17 mouse cellular contexts compared by ENCODE assay signal in the genomic region with DNA sequence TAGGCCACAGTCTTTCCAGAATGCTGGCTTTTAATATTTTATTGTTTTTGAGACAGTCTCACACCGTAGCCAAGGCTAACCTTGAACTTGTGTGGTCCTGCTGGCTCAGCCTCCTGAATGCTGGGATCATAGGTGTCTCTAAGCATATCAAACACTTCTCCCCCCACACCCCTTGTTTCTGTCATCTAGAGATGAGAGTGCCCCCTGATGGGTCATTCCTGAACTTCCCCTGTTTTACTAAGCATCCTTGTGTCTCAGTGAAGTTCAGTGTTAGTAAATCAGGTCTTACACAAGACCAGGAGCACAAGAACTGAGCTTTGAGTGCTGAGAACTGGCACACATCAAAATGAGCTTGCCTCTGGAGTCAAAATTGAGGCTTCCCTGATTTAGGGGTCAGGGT. TPM values are rescaled to one million over a fixed set of nuclear protein-coding genes. Genes with fewer than 3 reads are reported as not detected.
A peak's percentile ranks its signal among the peaks of the same experiment; 100 is the strongest.
DNase-seq lines count a peak whose midpoint lies in the region; ATAC-seq and TF ChIP-seq lines count a peak whose summit lies in the region.
"Had no signal": no experiment of that assay in that cellular context is flagged by ENCODE, and none has a peak within 500 bp of the region (broad histone marks: within the 10 kb centered on the region; RNA-seq: fewer than 3 reads in every experiment).

No protein-coding gene starts in this region.

- H3K9me3 ChIP-seq in forebrain, postnatal 0 days (ENCODE audit: low read length), result no peaks in the 10 kb centered on the region
- no peaks in the 10 kb centered on the region for H3K9me3 ChIP-seq in forebrain, embryonic 11.5 days (ENCODE audit: control insufficient read depth, low read length)
- H3K9me3 ChIP-seq in liver, embryonic 14.5 days (ENCODE audit: control insufficient read depth, low read length), result no peaks in the 10 kb centered on the region
- no peaks in the 10 kb centered on the region for H3K9me3 ChIP-seq in liver, embryonic 12.5 days (replicated peaks)
- H3K9me3 ChIP-seq in MEL (replicated peaks; ENCODE audit: insufficient read depth, low read length), result no peaks in the 10 kb centered on the region
- H3K9me3 ChIP-seq: heart, embryonic 15.5 days; kidney, embryonic 15.5 days; liver, embryonic 15.5 days; neural tube, embryonic 15.5 days had no signal

- TF ChIP-seq POLR2A in MEL (IDR thresholded peaks at IDR 0.05; ENCODE audit: control insufficient read depth in 1 of 2, insufficient read depth in 1 of 2, low read depth in 1 of 2, low read length in 2 of 2, poor library complexity in 1 of 2), result no peak

- no peak for ATAC-seq in forebrain, postnatal 0 days
- no peak for ATAC-seq in forebrain, embryonic 11.5 days (replicated peaks; ENCODE audit: low FRiP score)
- no peak for ATAC-seq in liver, embryonic 14.5 days (ENCODE audit: insufficient read depth)
- no peak for ATAC-seq in liver, embryonic 12.5 days
- ATAC-seq in frontal cortex, adult (ENCODE audit: low TSS enrichment), result no peak
- ATAC-seq: forebrain, embryonic 16.5 days had no signal

- WGBS in forebrain, postnatal 0 days, result 85% methylated on average over 1 of the region's 1 CpGs
- WGBS in forebrain, embryonic 11.5 days, result 100% methylated on average over 1 of the region's 1 CpGs
- WGBS in liver, embryonic 14.5 days (ENCODE audit: insufficient replicate concordance), result 74% methylated on average over 1 of the region's 1 CpGs
- 67% methylated on average over 1 of the region's 1 CpGs for WGBS in liver, embryonic 12.5 days (ENCODE audit: insufficient replicate concordance)

- no peak overlapping the region for H3K4me3 ChIP-seq in forebrain, postnatal 0 days (ENCODE audit: low read depth, low read length)
- H3K4me3 ChIP-seq in forebrain, embryonic 11.5 days (ENCODE audit: low read depth, low read length), result no peak overlapping the region
- H3K4me3 ChIP-seq in liver, embryonic 14.5 days (ENCODE audit: insufficient read depth in 1 of 2, low read depth in 2 of 2, low read length in 2 of 2), result no peak overlapping the region
- no peak overlapping the region for H3K4me3 ChIP-seq in liver, embryonic 12.5 days
- no peak overlapping the region for H3K4me3 ChIP-seq in MEL (ENCODE audit: control insufficient read depth in 1 of 2, insufficient read depth in 1 of 2, low read depth in 2 of 2, low read length in 2 of 2)
- H3K4me3 ChIP-seq: heart, embryonic 15.5 days; kidney, embryonic 15.5 days; liver, embryonic 15.5 days; neural tube, embryonic 15.5 days had no signal

- TF ChIP-seq RAD21 in MEL (IDR thresholded peaks at IDR 0.05; ENCODE audit: low read depth, low read length), result no peak; the same call in 1 of the 2 replicates

- TF ChIP-seq CTCF in forebrain, postnatal 0 days (IDR thresholded peaks at IDR 0.05; ENCODE audit: low read depth), result peak; percentile 38
- TF ChIP-seq CTCF in liver, embryonic 14.5 days (IDR thresholded peaks at IDR 0.05; ENCODE audit: low read depth), result 0 out of 2 replicates have a peak, but pooled peaks have one; percentile 7
- TF ChIP-seq CTCF in MEL (IDR thresholded peaks at IDR 0.05 in 2 of 3, conservative IDR thresholded peaks at IDR 0.05 in 1 of 3; ENCODE audit: control insufficient read depth in 1 of 3, insufficient read depth in 1 of 3, low read depth in 2 of 3, low read length in 3 of 3, poor library complexity in 1 of 3, severe bottlenecking in 1 of 3), result peak in 1 of 3 experiments; percentile 20; a peak in 1 of 6 replicates

- no peaks in the 10 kb centered on the region for H3K79me2 ChIP-seq in MEL (ENCODE audit: control insufficient read depth, insufficient read depth, low read length, poor library complexity)

- no peak overlapping the region for H3K27ac ChIP-seq in forebrain, postnatal 0 days (ENCODE audit: low read depth, low read length)
- no peak overlapping the region for H3K27ac ChIP-seq in forebrain, embryonic 11.5 days (ENCODE audit: low read depth, low read length)
- no peak overlapping the region for H3K27ac ChIP-seq in liver, embryonic 14.5 days
- no peak overlapping the region for H3K27ac ChIP-seq in liver, embryonic 12.5 days
- no peak overlapping the region for H3K27ac ChIP-seq in MEL (ENCODE audit: control insufficient read depth, low read depth, low read length)
- H3K27ac ChIP-seq: heart, embryonic 15.5 days; kidney, embryonic 15.5 days; liver, embryonic 15.5 days; neural tube, embryonic 15.5 days had no signal

- no peaks in the 10 kb centered on the region for H3K27me3 ChIP-seq in forebrain, postnatal 0 days (ENCODE audit: insufficient read depth, low read length)
- H3K27me3 ChIP-seq in forebrain, embryonic 11.5 days (ENCODE audit: control insufficient read depth, insufficient read depth, low read length), result no peaks in the 10 kb centered on the region
- no peaks in the 10 kb centered on the region for H3K27me3 ChIP-seq in liver, embryonic 14.5 days (ENCODE audit: control insufficient read depth, insufficient read depth, low read length)
- H3K27me3 ChIP-seq in liver, embryonic 12.5 days (replicated peaks), result no peaks in the 10 kb centered on the region
- H3K27me3 ChIP-seq in MEL (ENCODE audit: control insufficient read depth in 1 of 2, insufficient read depth in 2 of 2, low read length in 2 of 2), result no peaks in the 10 kb centered on the region
- H3K27me3 ChIP-seq: heart, embryonic 15.5 days; kidney, embryonic 15.5 days; liver, embryonic 15.5 days; neural tube, embryonic 15.5 days had no signal

- H3K4me1 ChIP-seq in forebrain, postnatal 0 days (ENCODE audit: insufficient read depth), result no peaks in the 10 kb centered on the region
- no peaks in the 10 kb centered on the region for H3K4me1 ChIP-seq in forebrain, embryonic 11.5 days (replicated peaks; ENCODE audit: control insufficient read depth, insufficient read depth, low read length)
- no peaks in the 10 kb centered on the region for H3K4me1 ChIP-seq in liver, embryonic 14.5 days (replicated peaks; ENCODE audit: control insufficient read depth in 2 of 2, insufficient read depth in 2 of 2, low read length in 1 of 2)
- peaks cover 11% of the 10 kb centered on the region for H3K4me1 ChIP-seq in liver, embryonic 12.5 days
- peaks cover 4 to 10% of the 10 kb centered on the region in 2 experiments for H3K4me1 ChIP-seq in MEL (ENCODE audit: control insufficient read depth in 1 of 2, insufficient read depth in 2 of 2, low read length in 2 of 2)
- H3K4me1 ChIP-seq: kidney, embryonic 15.5 days; liver, embryonic 15.5 days; neural tube, embryonic 15.5 days had no signal

- H3K36me3 ChIP-seq in forebrain, postnatal 0 days (ENCODE audit: insufficient read depth), result peaks cover 73% of the 10 kb centered on the region
- peaks cover 3% of the 10 kb centered on the region; the same call in 1 of the 2 replicates for H3K36me3 ChIP-seq in forebrain, embryonic 11.5 days (ENCODE audit: control insufficient read depth, insufficient read depth, low read length)
- H3K36me3 ChIP-seq in liver, embryonic 14.5 days (replicated peaks; ENCODE audit: control insufficient read depth, insufficient read depth, low read depth), result peaks cover 2% of the 10 kb centered on the region
- peaks cover 93% of the 10 kb centered on the region for H3K36me3 ChIP-seq in liver, embryonic 12.5 days
- H3K36me3 ChIP-seq in MEL (ENCODE audit: control insufficient read depth in 1 of 2, insufficient read depth in 2 of 2, low read length in 2 of 2), result peaks cover 0 to 12% of the 10 kb centered on the region in 2 experiments; a peak in 3 of 4 replicates

- TF ChIP-seq EP300 in liver, embryonic 14.5 days (IDR thresholded peaks at IDR 0.05; ENCODE audit: low read depth), result no peak
- no peak for TF ChIP-seq EP300 in MEL (IDR thresholded peaks at IDR 0.05; ENCODE audit: low read depth in 1 of 2, low read length in 2 of 2)

- H3K4me2 ChIP-seq in forebrain, postnatal 0 days (ENCODE audit: low read depth), result no peak overlapping the region
- no peak overlapping the region for H3K4me2 ChIP-seq in forebrain, embryonic 11.5 days (ENCODE audit: low read depth, low read length, severe bottlenecking)
- H3K4me2 ChIP-seq in liver, embryonic 14.5 days (ENCODE audit: low read depth), result no peak overlapping the region
- no peak overlapping the region for H3K4me2 ChIP-seq in liver, embryonic 12.5 days
- H3K4me2 ChIP-seq: heart, embryonic 15.5 days; kidney, embryonic 15.5 days; liver, embryonic 15.5 days; neural tube, embryonic 15.5 days had no signal

- DNase-seq in forebrain, postnatal 0 days, result no peak
- no peak for DNase-seq in forebrain, embryonic 11.5 days (ENCODE audit: low spot score)
- DNase-seq in liver, embryonic 14.5 days (ENCODE audit: low read depth in 3 of 3, low spot score in 3 of 3), result no peak
- peak; percentile 26 for DNase-seq in 416B (ENCODE audit: low read depth)
- peak; percentile 13 for DNase-seq in MEL (ENCODE audit: low read depth, low spot score)
- DNase-seq in urinary bladder, postnatal 36 days (ENCODE audit: low spot score in 2 of 2), result no peak
- DNase-seq: adrenal gland, postnatal 36 days; embryo, embryonic 11 days; left cerebral cortex, postnatal 4 days; right cerebral cortex, adult 18-20 months had no signal

- H3K9ac ChIP-seq in forebrain, postnatal 0 days, result no peak overlapping the region
- H3K9ac ChIP-seq in forebrain, embryonic 11.5 days (ENCODE audit: low read length), result no peak overlapping the region
- H3K9ac ChIP-seq in liver, embryonic 14.5 days (replicated peaks), result no peak overlapping the region
- no peak overlapping the region for H3K9ac ChIP-seq in liver, embryonic 12.5 days
- no peak overlapping the region for H3K9ac ChIP-seq in MEL (ENCODE audit: control insufficient read depth, low read depth, low read length, poor library complexity, severe bottlenecking)
- H3K9ac ChIP-seq: heart, embryonic 15.5 days; kidney, embryonic 15.5 days; liver, embryonic 15.5 days; neural tube, embryonic 15.5 days had no signal

RNA-seq across cellular contexts. Expression of gene Gpr107, which starts 31.7 kb away (rescaled TPM):
- 40.8 and 47.6 TPM in 2 replicates for total RNA-seq in forebrain, postnatal 0 days (2014; rRNA removed)
- 20.3 and 24.0 TPM in 2 replicates for polyA plus RNA-seq in forebrain, postnatal 0 days (2015; fragmentation: Nextera tagmentation; extraction: Ambion mirVana)
- polyA plus RNA-seq in forebrain, embryonic 11.5 days (2014; fragmentation: Nextera tagmentation; extraction: Ambion mirVana), result 30.7 and 32.2 TPM in 2 replicates
- polyA plus RNA-seq in liver, embryonic 14.5 days (2012; rRNA removed), result 4.5 and 5.4 TPM in 2 replicates
- polyA plus RNA-seq in liver, embryonic 14.5 days (2014; fragmentation: Nextera tagmentation; extraction: Ambion mirVana), result 7.0 and 8.6 TPM in 2 replicates
- 18.8 and 19.3 TPM in 2 replicates for polyA plus RNA-seq in liver, embryonic 12.5 days (2016; fragmentation: Nextera tagmentation; extraction: Ambion mirVana)
- 18.3 and 20.0 TPM in 2 replicates for total RNA-seq in MEL (2012; rRNA removed)
- polyA plus RNA-seq in MEL (2012; ENCODE audit: insufficient read depth in 1 of 2, insufficient read length in 2 of 2, low read depth in 1 of 2, low replicate concordance in 2 of 2, missing spikeins in 1 of 2), result 10 to 100 TPM in 1 of 2 experiments, not detected in 1; 16.4 TPM

RNA-seq across cellular contexts. Expression of gene Fnbp1, which starts 42.0 kb away (rescaled TPM):
- total RNA-seq in forebrain, postnatal 0 days (2014; rRNA removed), result 9.2 and 13.3 TPM in 2 replicates
- polyA plus RNA-seq in forebrain, postnatal 0 days (2015; fragmentation: Nextera tagmentation; extraction: Ambion mirVana), result 9.8 and 20.1 TPM in 2 replicates
- 15.9 and 17.3 TPM in 2 replicates for polyA plus RNA-seq in forebrain, embryonic 11.5 days (2014; fragmentation: Nextera tagmentation; extraction: Ambion mirVana)
- polyA plus RNA-seq in liver, embryonic 14.5 days (2012; rRNA removed), result 4.8 and 6.4 TPM in 2 replicates
- 3.9 and 4.3 TPM in 2 replicates for polyA plus RNA-seq in liver, embryonic 14.5 days (2014; fragmentation: Nextera tagmentation; extraction: Ambion mirVana)
- 11.1 and 11.4 TPM in 2 replicates for polyA plus RNA-seq in liver, embryonic 12.5 days (2016; fragmentation: Nextera tagmentation; extraction: Ambion mirVana)
- 3.4 and 4.7 TPM in 2 replicates for total RNA-seq in MEL (2012; rRNA removed)
- 10 to 100 TPM in 1 of 2 experiments, not detected in 1; 17.5 TPM for polyA plus RNA-seq in MEL (2012; ENCODE audit: insufficient read depth in 1 of 2, insufficient read length in 2 of 2, low read depth in 1 of 2, low replicate concordance in 2 of 2, missing spikeins in 1 of 2)

Comparison
In these comparisons a context has a peak if more than half of its experiments do, and no peak if none do; other contexts are left out.
1. DNase-seq: peak in 416B (single experiment) and MEL (single experiment); none in forebrain, postnatal 0 days (single experiment), forebrain, embryonic 11.5 days (single experiment), liver, embryonic 14.5 days (0 of 3) and urinary bladder, postnatal 36 days (0 of 2).